Mouse (Mus musculus): ENCODE results near the gene Opa1.

Opa1 gene

DNA sequence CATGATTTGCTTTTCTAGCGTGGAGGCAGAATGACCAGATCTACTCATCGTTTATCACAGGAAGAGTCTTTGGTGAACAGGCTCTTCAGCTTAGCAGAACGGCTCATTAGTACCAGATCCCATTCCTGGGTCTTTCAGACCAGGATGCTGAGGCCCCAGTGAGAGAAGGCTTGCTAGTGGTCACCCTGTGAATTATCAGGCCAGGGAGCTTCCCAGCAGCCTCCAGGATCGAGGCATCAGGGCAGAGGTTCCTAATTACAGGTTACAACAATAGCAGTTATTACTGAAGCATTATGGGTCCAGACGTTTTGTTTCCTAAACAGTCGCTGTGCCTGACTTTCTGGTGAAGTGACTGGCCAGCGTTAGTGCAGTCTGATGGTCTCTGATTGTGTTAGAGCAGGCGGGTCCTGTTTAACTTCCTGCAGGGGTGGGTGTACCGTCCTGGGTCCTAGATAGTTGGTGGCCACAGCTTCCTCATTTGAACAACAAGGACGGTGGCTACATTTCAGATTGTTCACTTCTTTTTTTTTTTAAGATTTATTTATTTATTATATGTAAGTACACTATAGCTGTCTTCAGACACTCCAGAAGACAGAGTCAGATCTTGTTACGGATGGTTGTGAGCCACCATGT is 110.2 kb downstream of the Opa1 start:
- DNase-seq (ENCODE audit: low read depth, low spot score), result no peak

DNA sequence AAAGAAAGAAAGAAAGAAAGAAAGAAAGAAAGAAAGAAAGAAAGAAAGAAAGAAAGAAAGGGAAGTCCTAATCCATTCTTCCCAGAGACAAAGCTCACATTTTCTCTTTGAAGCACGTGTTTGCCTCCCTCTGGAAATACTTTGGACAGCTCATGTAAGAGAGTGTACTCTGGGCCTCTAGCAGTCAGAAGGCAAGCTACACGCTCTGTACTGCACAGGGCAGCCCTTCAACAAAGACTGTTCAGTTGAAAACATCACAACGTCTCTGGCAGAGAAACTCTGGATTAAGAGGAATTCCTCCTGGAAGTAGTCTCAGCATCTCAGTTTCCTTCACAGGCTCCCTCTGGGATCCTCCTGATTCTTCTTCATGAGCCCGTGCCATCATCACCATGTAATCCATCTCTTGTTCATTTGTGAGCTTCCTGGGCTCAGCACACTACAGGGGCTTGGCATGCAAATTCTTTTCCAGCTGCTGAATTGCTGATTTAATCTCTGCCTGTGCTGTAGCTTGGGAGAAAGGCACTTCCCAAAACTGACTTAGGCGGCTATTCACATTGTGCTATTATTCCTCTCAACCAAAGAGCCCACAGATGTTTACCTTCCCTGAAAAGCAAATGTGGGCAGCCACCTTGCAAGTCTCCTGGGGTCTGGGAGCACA is 114.0 kb downstream of the Opa1 start:
- DNase-seq (ENCODE audit: low read depth, low spot score), result no peak

DNA sequence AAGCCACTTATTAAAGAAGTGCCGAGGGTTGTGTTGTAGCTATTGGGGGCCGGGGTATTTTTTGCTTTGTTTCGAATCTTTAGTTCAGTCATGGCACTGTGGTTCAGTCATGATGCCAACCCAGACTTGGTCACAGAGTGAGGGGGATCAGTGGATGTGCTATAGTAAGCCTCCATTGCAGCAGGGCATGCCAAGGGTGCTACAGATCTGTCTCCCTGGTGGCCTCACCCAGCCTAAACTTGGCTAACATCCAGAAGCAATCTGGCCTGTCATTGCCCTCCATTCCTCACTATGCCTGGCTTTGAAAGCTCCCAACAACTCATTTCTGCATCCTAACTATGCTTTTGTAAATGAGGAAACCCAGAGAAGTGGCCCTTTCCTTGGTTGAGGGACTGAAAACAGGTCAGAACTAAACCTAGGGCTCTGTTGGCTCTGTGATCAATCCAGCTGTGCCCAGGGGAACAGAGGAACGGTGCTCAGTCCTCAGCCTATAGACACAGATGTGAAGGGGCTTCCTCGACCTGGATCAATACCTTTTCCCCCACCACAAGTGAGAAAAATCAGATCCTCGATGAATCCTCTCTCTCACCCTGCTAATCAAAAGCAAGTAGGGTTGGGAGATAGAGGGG is 114.8 kb downstream of the Opa1 start:
- no peak for DNase-seq (ENCODE audit: low read depth, low spot score)

DNA sequence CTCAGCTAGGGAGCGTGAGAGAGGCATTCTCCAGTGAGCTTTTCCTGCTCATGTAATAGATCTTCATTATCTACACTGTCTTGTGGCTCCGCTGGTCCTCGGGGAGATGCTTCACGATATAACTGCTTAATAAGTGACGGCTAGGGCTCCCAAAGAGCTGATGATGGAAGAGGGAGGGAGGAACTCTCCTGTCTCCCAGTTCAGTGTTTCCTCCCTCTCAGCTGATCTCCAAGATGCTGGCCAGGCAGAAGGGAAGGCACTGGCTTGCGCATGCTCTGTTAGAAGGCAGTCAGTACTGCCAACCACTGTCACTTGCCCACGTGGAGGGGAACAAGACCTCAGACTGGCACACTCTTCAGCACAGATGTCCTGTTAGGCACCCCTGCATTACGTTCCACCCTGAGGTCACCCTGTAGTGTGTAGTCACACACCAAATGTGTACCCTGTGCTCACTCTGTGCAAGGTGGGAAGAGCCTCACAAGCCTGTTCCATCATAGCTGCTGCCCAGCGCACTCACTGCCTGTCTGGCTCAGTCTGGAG is 115.4 kb downstream of the Opa1 start:
- DNase-seq (ENCODE audit: low read depth, low spot score), result no peak

Data from brain, adult 2 months (tissue).